Mouse (Mus musculus) heart, embryonic 14.5 days (tissue): Measurements from ENCODE around the gene Bcr. TPM values are rescaled to one million over a fixed set of nuclear protein-coding genes. Genes with fewer than 3 reads are reported as not detected.

Experiments
- ATAC-seq: fragments of 200-750 bp; cut with Nextera tagmentation; 2 replicates; pipeline ENCODE4 v1.8.0; 2017; ENCODE audit warnings: low read depth, moderate TSS enrichment; ENCODE audit not compliant: insufficient number of reproducible peaks, insufficient read depth, low FRiP score
- H3K27ac ChIP-seq, 2 experiments: fragments of 200-500 bp in 1 of 2; fragments of 300-500 bp in 1 of 2; sonication (generic) in 1 of 2; replicated peaks in 1 of 2; 2 replicates each; pipeline ENCODE4 v1.5.1; 2012 to 2014; ENCODE audit warnings: low read depth in 2 of 2, low read length in 2 of 2, control low read depth in 1 of 2, mild to moderate bottlenecking in 1 of 2, mixed read lengths in 1 of 2; ENCODE audit not compliant: control insufficient read depth in 1 of 2, insufficient read depth in 1 of 2
- H3K27me3 ChIP-seq: fragments of 300-500 bp; sonication (generic); 2 replicates; pipeline ENCODE4 v1.6.1; 2014; ENCODE audit warnings: mild to moderate bottlenecking, low read length, control low read depth; ENCODE audit not compliant: control insufficient read depth, insufficient read depth
- H3K36me3 ChIP-seq: fragments of 300-500 bp; sonication (generic); 2 replicates; pipeline ENCODE4 v1.6.1; 2014; ENCODE audit warnings: mild to moderate bottlenecking, control low read depth, low read length, mixed read lengths; ENCODE audit not compliant: control insufficient read depth, insufficient read depth
- H3K4me1 ChIP-seq, 2 experiments: fragments of 200-500 bp in 1 of 2; fragments of 300-500 bp in 1 of 2; sonication (generic) in 1 of 2; 2 replicates each; pipeline ENCODE4 v1.6.1; 2012 to 2014; ENCODE audit warnings: low read length in 2 of 2, control low read depth in 1 of 2, mixed read lengths in 1 of 2; ENCODE audit not compliant: control insufficient read depth in 2 of 2, insufficient read depth in 2 of 2
- H3K4me2 ChIP-seq: fragments of 300-500 bp; sonication (generic); 2 replicates; pipeline ENCODE4 v1.6.1; 2014; ENCODE audit warnings: mild to moderate bottlenecking, low read length
- H3K4me3 ChIP-seq, 2 experiments: fragments of 200-500 bp in 1 of 2; fragments of 300-500 bp in 1 of 2; sonication (generic) in 1 of 2; 2 replicates each; pipeline ENCODE4 v1.5.1; 2012 to 2014; ENCODE audit warnings: low read length in 2 of 2, mild to moderate bottlenecking in 2 of 2, control low read depth in 1 of 2, low read depth in 1 of 2, moderate library complexity in 1 of 2; ENCODE audit not compliant: control insufficient read depth in 1 of 2, insufficient read depth in 1 of 2
- H3K9ac ChIP-seq: fragments of 300-500 bp; sonication (generic); 2 replicates; pipeline ENCODE4 v1.6.1; 2014; ENCODE audit warnings: mild to moderate bottlenecking, low read length
- H3K9me3 ChIP-seq: fragments of 300-500 bp; sonication (generic); 2 replicates; pipeline ENCODE4 v1.6.1; 2016; ENCODE audit warnings: low read length, control low read depth; ENCODE audit not compliant: control insufficient read depth
- WGBS: fragments of 180-500 bp; shearing (Covaris S2); extraction: QIAGEN DNeasy Blood & Tissue Kit; methylation state at CpG from one replicate; pipeline ENCODE4 v1.1.7; 2014; 5-methylcytosine and 5-hydroxymethylcytosine counted together
- polyA plus RNA-seq: library from polyadenylated mRNA; unstranded; fragments of >200 nt; fragmentation: Nextera tagmentation; extraction: Ambion mirVana; gene quantifications from 2 replicates; pipeline ENCODE4 v1.2.1, GENCODE M21; 2014

The Bcr gene
- polyA plus RNA-seq, 1 experiment from 2014 or later: 14.5 TPM

DNA sequence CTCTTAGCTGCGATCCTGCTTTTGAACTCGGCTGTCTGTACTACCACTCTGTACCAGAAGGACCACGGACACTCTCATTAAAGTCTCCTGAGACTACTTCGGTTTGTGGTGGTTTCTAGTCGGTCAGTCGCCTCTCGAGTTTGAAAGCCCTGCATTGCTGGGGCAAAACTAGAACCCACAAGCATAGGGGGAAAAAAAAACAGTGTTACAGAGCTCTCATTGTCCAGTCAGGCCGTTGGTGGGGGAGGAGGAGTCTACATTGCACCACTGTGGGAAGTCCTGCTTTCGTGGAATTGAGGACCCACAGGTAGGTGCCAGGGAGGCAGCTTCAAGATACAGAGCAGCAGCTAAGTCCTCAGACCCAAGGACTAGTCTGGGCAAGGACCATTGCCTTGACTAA lies 124.4 kb downstream of the Bcr start:
- Histone ChIP-seq H3K27ac (no peak overlapping the region), H3K9ac (no peak overlapping the region), H3K9me3 (no peaks in the 10 kb centered on the region), H3K36me3 (peaks cover 44% of the 10 kb centered on the region), H3K4me1 (peaks cover 8 to 13% of the 10 kb centered on the region in 2 experiments), H3K4me2 (no peak overlapping the region), H3K27me3 (no peaks in the 10 kb centered on the region), H3K4me3 (no peak overlapping the region)
- no peak for ATAC-seq
- 90% methylated on average over 9 of the region's 9 CpGs for WGBS

DNA sequence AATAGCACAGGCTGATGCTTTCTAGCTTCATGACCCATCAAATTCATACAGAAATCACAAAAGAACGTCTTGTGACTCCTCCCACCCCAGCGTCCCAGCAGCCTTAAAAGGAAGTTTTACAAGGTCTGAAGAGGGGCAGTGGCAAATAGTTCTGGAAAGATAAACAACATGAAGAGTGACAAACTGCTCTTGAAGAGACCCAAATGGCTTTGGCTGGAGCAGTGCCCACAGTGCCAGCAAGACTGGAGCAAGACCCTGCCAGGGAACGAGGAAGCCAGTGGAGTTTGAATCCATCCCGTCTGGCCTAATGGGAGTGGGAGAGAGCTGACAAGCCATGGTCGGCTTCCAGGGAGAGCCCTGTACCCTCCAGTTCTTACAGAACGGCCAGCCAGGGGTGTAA lies 126.2 kb downstream of the Bcr start:
- Histone ChIP-seq H3K4me3 (no peak overlapping the region), H3K9ac (no peak overlapping the region), H3K4me1 (peaks cover 8 to 13% of the 10 kb centered on the region in 2 experiments), H3K9me3 (no peaks in the 10 kb centered on the region), H3K36me3 (peaks cover 27% of the 10 kb centered on the region), H3K27me3 (no peaks in the 10 kb centered on the region), H3K27ac (no peak overlapping the region), H3K4me2 (no peak overlapping the region)
- 35% methylated on average over 6 of the region's 6 CpGs for WGBS
- ATAC-seq: no peak

DNA sequence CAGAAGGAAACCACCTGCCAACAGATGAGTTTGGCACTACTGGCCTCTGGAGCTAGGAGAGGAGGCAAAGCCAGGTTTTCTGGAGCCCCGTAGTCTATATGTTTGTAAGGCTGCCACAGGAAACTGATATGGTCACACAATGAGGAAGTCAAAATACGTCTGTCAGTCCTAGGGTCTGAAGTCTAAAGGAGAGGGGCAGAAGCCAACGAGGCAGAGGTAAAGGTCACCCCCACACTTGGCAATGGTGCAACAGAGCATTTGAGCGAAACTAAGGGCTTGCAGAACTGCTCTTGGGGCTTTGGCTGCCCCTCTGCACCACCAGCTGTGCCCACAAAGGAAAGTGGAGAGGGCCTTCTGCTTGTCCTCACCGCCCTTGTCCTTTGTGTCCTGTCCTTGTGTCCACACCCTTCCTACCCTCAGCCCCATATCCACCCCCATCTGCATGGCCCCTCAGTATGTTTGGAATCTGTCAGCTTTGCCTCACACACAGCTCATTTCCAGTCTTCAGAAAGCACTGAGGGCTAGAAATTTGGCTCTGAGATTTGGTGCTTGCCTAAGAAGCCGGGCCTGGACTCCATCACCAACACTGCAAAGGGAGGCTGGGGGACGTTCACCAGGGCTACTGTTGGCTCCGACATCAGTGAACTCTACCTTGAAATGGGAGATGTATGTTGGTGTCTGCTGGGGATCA lies 127.1 kb downstream of the Bcr start:
- Histone ChIP-seq H3K27ac (peak overlapping the region in 1 of 2 experiments; percentile 37; a peak in 1 of 4 replicates), H3K27me3 (no peaks in the 10 kb centered on the region), H3K4me1 (peaks cover 8 to 13% of the 10 kb centered on the region in 2 experiments), H3K36me3 (peaks cover 19% of the 10 kb centered on the region), H3K4me3 (no peak overlapping the region), H3K9ac (no peak overlapping the region), H3K4me2 (no peak overlapping the region), H3K9me3 (no peaks in the 10 kb centered on the region)
- WGBS: 47% methylated on average over 8 of the region's 8 CpGs
- no peak for ATAC-seq

DNA sequence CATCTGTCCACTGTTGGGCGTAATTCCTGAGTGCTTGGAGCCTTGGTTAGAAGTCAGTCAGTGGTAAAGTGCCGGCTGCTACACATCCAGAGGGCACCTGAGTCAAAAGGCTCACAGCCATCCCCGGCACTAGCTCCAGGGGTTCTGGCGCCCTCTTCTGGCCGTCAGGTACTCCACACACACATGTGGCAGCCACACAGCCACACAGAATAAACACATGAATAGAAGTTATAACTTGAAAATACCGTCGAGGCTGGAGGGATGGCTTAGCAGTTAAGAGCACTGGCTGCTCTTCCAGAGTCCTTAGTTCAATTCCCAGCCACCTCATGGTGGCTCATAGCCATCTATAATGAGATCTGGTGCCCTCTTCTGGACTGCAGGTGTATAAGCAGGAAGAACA lies 131.3 kb downstream of the Bcr start:
- no peaks in the 10 kb centered on the region for H3K36me3 ChIP-seq
- no peak overlapping the region for H3K9ac ChIP-seq
- H3K27ac ChIP-seq: no peak overlapping the region
- ATAC-seq: no peak
- WGBS: 46% methylated on average over 7 of the region's 7 CpGs
- no peak overlapping the region for H3K4me2 ChIP-seq
- H3K4me1 ChIP-seq: peaks cover 8 to 11% of the 10 kb centered on the region in 2 experiments
- no peak overlapping the region for H3K4me3 ChIP-seq
- no peaks in the 10 kb centered on the region for H3K27me3 ChIP-seq
- H3K9me3 ChIP-seq: 0 out of 2 replicates have a peak, but pooled peaks cover 2% of the 10 kb centered on the region

DNA sequence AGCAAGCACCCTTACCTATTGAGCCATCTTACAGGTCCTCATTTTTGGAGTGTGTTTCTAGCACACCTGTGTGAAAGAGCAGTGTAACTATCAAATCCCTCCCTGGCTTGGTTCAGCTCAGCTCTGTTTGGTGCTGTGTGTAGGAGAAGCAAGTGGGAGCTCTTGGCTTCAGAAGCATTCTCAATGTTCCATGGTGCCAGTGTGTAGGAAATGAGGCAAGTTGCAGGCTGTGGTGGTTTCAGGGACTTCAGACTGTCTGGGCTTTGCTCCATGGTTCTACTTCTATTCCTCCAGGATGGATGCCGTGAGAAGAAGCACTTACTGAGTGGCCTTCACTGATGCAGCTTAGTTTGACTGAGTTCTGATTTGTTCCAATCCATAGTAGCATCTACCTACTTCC lies 137.4 kb downstream of the Bcr start:
- no peaks in the 10 kb centered on the region for H3K27me3 ChIP-seq
- no peak overlapping the region for H3K4me2 ChIP-seq
- H3K27ac ChIP-seq: no peak overlapping the region
- H3K9me3 ChIP-seq: 0 out of 2 replicates have a peak, but pooled peaks cover 2% of the 10 kb centered on the region
- H3K4me1 ChIP-seq: no peaks in the 10 kb centered on the region
- ATAC-seq: no peak
- no peak overlapping the region for H3K4me3 ChIP-seq
- WGBS: 71% methylated on average over 1 of the region's 1 CpGs
- H3K36me3 ChIP-seq: no peaks in the 10 kb centered on the region
- no peak overlapping the region for H3K9ac ChIP-seq

DNA sequence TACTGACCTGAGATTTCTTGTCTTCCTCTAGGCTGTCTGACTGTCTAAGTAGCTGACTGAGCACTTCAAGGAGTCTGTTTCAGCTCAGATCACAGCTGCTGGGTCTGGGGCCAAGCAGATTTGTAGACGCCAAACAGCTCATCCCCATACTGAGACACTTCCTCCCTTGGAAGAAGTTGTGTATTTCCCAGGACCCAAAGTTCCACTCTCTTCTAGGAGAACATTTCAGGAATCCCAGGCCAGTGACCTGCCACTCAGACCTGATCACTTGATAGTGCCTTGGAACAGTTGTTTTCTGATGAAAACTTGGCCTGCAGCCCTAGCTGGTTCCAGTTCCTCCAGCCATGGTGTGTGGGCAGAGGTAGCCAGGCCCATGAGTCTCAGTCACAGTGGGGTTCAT lies 140.3 kb downstream of the Bcr start:
- WGBS: 52% methylated on average over 1 of the region's 1 CpGs
- ATAC-seq: no peak
- no peak overlapping the region for H3K9ac ChIP-seq
- no peaks in the 10 kb centered on the region for H3K4me1 ChIP-seq
- no peak overlapping the region for H3K27ac ChIP-seq
- H3K4me3 ChIP-seq: no peak overlapping the region
- no peaks in the 10 kb centered on the region for H3K36me3 ChIP-seq
- no peaks in the 10 kb centered on the region for H3K9me3 ChIP-seq
- H3K4me2 ChIP-seq: no peak overlapping the region
- no peaks in the 10 kb centered on the region for H3K27me3 ChIP-seq

GRCm38 (mm10) chr10:75206192-75206591 lies 145.8 kb downstream of the Bcr start:
- H3K27ac ChIP-seq: no peak overlapping the region
- H3K9ac ChIP-seq: no peak overlapping the region
- H3K4me1 ChIP-seq: no peaks in the 10 kb centered on the region
- no peaks in the 10 kb centered on the region for H3K36me3 ChIP-seq
- WGBS: 80% methylated on average over 4 of the region's 4 CpGs
- ATAC-seq: no peak
- no peak overlapping the region for H3K4me2 ChIP-seq
- H3K9me3 ChIP-seq: no peaks in the 10 kb centered on the region
- no peak overlapping the region for H3K4me3 ChIP-seq
- no peaks in the 10 kb centered on the region for H3K27me3 ChIP-seq

DNA sequence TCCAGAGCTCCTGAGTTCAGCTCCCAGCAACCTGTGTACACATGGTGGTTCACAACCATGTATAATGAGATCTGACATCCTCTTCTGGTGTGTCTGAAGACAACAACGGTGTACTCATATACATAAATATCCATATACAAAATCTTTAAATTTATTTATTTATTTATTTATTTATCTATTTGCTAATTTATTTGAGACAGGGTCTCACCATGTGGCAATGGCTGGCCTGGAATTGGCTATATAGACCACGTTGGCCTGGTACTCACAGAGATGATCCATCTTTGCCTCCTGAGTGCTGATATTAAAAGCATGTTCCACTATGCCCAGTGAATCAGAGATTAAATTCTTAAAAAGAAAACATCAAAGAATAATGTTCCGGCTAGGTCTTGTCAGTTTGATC lies 150.4 kb downstream of the Bcr start:
- H3K27me3 ChIP-seq: no peaks in the 10 kb centered on the region
- H3K9ac ChIP-seq: no peak overlapping the region
- H3K4me2 ChIP-seq: no peak overlapping the region
- H3K4me1 ChIP-seq: peaks cover 3 to 9% of the 10 kb centered on the region in 2 experiments
- no peak for ATAC-seq
- H3K27ac ChIP-seq: no peak overlapping the region
- H3K9me3 ChIP-seq: no peaks in the 10 kb centered on the region
- WGBS: 88% methylated on average over 3 of the region's 3 CpGs
- H3K36me3 ChIP-seq: no peaks in the 10 kb centered on the region
- no peak overlapping the region for H3K4me3 ChIP-seq
